16 mouse cellular contexts compared by ENCODE assay signal in the genomic region with DNA sequence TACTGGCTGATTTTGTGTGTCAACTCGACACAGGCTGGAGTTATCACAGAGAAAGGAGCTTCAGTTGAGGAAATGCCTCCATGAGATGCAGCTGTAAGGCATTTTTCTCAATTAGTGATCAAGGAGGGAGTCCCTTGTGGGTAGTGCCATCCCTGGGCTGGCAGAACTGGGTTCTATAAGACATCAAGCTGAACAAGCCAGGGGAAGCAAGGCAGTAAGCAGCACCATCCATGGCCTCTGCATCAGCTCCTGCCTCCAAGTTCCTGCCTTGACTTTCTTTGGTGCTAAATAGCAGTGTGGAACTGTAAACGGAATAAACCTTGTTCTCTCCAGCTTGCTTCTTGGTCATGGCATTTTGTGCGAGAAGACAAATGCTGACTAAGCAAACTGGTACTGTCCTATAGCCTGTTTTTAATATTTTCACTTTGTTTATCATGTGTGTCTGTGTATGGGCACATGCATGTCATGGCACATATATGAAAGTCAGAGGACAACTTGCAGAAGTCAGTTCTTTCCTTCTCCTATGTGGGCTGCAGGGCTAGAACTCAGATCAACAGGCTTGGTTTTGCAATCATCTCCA. TPM values are rescaled to one million over a fixed set of nuclear protein-coding genes. Genes with fewer than 3 reads are reported as not detected.
"Had no signal": no experiment of that assay in that cellular context is flagged by ENCODE, and none has a peak within 500 bp of the region (broad histone marks: within the 10 kb centered on the region; RNA-seq: fewer than 3 reads in every experiment).

No protein-coding gene starts in this region.

- H3K9ac ChIP-seq: neural tube, embryonic 15.5 days; stomach, embryonic 15.5 days had no signal

- H3K36me3 ChIP-seq: neural tube, embryonic 15.5 days; stomach, embryonic 15.5 days had no signal

- H3K27ac ChIP-seq: neural tube, embryonic 15.5 days; stomach, embryonic 15.5 days; stomach, postnatal 0 days had no signal

- H3K4me1 ChIP-seq: neural tube, embryonic 15.5 days; stomach, embryonic 15.5 days had no signal

- DNase-seq: retina, postnatal 1 day; right cerebral cortex, adult 18-20 months; right cerebral cortex, postnatal 14 days; right cerebral cortex, postnatal 25 days; right cerebral cortex, postnatal 4 days; spleen, adult 18-20 months; thymus, adult 18-20 months; thymus, adult 2 months; thymus, postnatal 14 days; thymus, postnatal 25 days; thymus, postnatal 36 days; thymus, postnatal 4 days had no signal

- H3K27me3 ChIP-seq: neural tube, embryonic 15.5 days; stomach, embryonic 15.5 days had no signal

- H3K4me3 ChIP-seq: neural tube, embryonic 15.5 days; stomach, embryonic 15.5 days had no signal

- H3K4me2 ChIP-seq: neural tube, embryonic 15.5 days; stomach, embryonic 15.5 days had no signal

- H3K9me3 ChIP-seq: neural tube, embryonic 15.5 days; stomach, embryonic 15.5 days had no signal

RNA-seq across cellular contexts. Expression of a gene that starts 57.3 kb away (rescaled TPM):
- total RNA-seq: neutrophil, adult 5-6 weeks had no signal
